In the genomic region with DNA sequence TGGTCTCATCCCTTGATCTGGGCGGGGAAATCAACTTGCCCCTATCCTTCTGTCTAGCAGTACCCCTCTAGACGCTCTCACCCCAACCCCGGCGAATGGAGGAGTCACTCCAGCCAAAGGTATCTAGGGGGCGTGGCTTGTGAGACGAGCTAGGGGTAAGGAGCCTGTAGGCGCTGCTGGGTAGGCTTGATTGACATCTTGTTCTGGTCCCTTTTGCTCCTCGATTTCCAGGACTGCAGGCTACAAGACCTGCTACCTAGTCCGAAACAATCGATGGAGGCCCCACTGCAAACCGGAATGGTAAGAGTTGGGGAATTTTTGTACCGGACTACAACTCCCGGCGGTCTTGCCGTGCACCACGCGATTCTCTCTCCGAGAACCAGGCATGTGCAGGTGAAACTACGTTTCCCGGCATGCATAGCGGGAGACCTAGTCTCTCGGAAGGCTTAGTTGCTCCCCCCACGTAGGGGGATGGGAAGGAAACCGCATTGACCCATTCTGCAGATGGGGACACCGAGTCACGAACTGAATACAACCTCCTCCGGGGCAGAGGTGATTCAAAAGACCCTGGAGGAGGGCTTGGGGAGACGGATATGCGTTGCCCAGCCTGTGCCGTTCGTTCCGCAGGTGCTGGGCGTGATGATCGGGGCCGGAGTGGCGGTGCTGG, we compare ENCODE assay signal across 8 mouse cellular contexts. TPM values are rescaled to one million over a fixed set of nuclear protein-coding genes. Genes with fewer than 3 reads are reported as not detected.
A peak's percentile ranks its signal among the peaks of the same experiment; 100 is the strongest.
DNase-seq lines count a peak whose midpoint lies in the region; ATAC-seq and TF ChIP-seq lines count a peak whose summit lies in the region.

No protein-coding gene starts in this region.

- no peak overlapping the region for H3K27ac ChIP-seq in ES-Bruce4 (ENCODE audit: insufficient read depth, low read length)
- peak overlapping the region; percentile 52 for H3K27ac ChIP-seq in forebrain, embryonic 14.5 days (ENCODE audit: low read depth, low read length)
- peak overlapping the region; percentile 87 for H3K27ac ChIP-seq in neural tube, embryonic 15.5 days (replicated peaks)

- H3K4me2 ChIP-seq in forebrain, embryonic 14.5 days (ENCODE audit: low read length): peak overlapping the region; percentile 67
- peak overlapping the region; percentile 83 for H3K4me2 ChIP-seq in neural tube, embryonic 15.5 days

- H3K9me3 ChIP-seq in ES-Bruce4 (replicated peaks; ENCODE audit: control insufficient read depth, insufficient read depth, low read length, poor library complexity, severe bottlenecking): no peaks in the 10 kb centered on the region
- H3K9me3 ChIP-seq in forebrain, embryonic 14.5 days (replicated peaks; ENCODE audit: control insufficient read depth, low read length): no peaks in the 10 kb centered on the region
- H3K9me3 ChIP-seq in neural tube, embryonic 15.5 days (replicated peaks): no peaks in the 10 kb centered on the region

- no peaks in the 10 kb centered on the region for H3K27me3 ChIP-seq in ES-Bruce4 (ENCODE audit: control insufficient read depth, insufficient read depth, low read length, poor library complexity, severe bottlenecking)
- no peaks in the 10 kb centered on the region for H3K27me3 ChIP-seq in forebrain, embryonic 14.5 days (replicated peaks; ENCODE audit: control insufficient read depth, insufficient read depth, low read length)
- no peaks in the 10 kb centered on the region for H3K27me3 ChIP-seq in neural tube, embryonic 15.5 days (replicated peaks)

- ATAC-seq in forebrain, embryonic 14.5 days: peak; percentile 88
- peak; percentile 88 for ATAC-seq in neural tube, embryonic 15.5 days (ENCODE audit: low FRiP score)

- intact Hi-C loops in heart, postnatal 14 days (cut with DNase I): no loop called here

- TF ChIP-seq POLR2A in ES-Bruce4 (IDR thresholded peaks at IDR 0.05; ENCODE audit: insufficient read depth, low read length): no peak

- no peak for TF ChIP-seq CTCF in ES-Bruce4 (IDR thresholded peaks at IDR 0.05; ENCODE audit: low read depth, low read length)

- under 1% methylated on average over 36 of the region's 36 CpGs for WGBS in forebrain, embryonic 14.5 days
- 2% methylated on average over 36 of the region's 36 CpGs for WGBS in neural tube, embryonic 15.5 days

- H3K4me1 ChIP-seq in ES-Bruce4 (ENCODE audit: control insufficient read depth, insufficient read depth, low read length): no peaks in the 10 kb centered on the region
- no peaks in the 10 kb centered on the region for H3K4me1 ChIP-seq in forebrain, embryonic 14.5 days (ENCODE audit: control insufficient read depth, insufficient read depth, low read length)
- H3K4me1 ChIP-seq in neural tube, embryonic 15.5 days: peaks cover 23% of the 10 kb centered on the region

- H3K4me3 ChIP-seq in ES-Bruce4 (ENCODE audit: low read depth, low read length): peak overlapping the region; percentile 84
- peak overlapping the region; percentile 32 for H3K4me3 ChIP-seq in forebrain, embryonic 14.5 days (ENCODE audit: low read depth, low read length)
- H3K4me3 ChIP-seq in neural tube, embryonic 15.5 days (replicated peaks): peak overlapping the region; percentile 68

- TF ChIP-seq EP300 in ES-Bruce4 (IDR thresholded peaks at IDR 0.05; ENCODE audit: insufficient read depth, low read depth, low read length): no peak

- DNase-seq in cerebellum, adult 11 months: peak; percentile 94
- peak; percentile 97 for DNase-seq in forebrain, embryonic 14.5 days (ENCODE audit: low spot score)
- peak; percentile 89 to 93 for DNase-seq in heart, postnatal 14 days
- DNase-seq in layer of hippocampus, adult 11-12 months (ENCODE audit: low spot score): peak; percentile 96
- peak; percentile 95 to 96 for DNase-seq in lung, adult 18-20 months
- peak; percentile 90 for DNase-seq in testis, postnatal 14 days (ENCODE audit: low spot score)

- peaks cover 20% of the 10 kb centered on the region for H3K36me3 ChIP-seq in ES-Bruce4 (ENCODE audit: control insufficient read depth, insufficient read depth, low read length, poor library complexity, severe bottlenecking)
- peaks cover 31% of the 10 kb centered on the region for H3K36me3 ChIP-seq in forebrain, embryonic 14.5 days (ENCODE audit: control insufficient read depth, insufficient read depth, low read length)
- peaks cover 30% of the 10 kb centered on the region for H3K36me3 ChIP-seq in neural tube, embryonic 15.5 days

- H3K9ac ChIP-seq in ES-Bruce4 (ENCODE audit: low read depth, poor library complexity, severe bottlenecking): peak overlapping the region; percentile 75
- H3K9ac ChIP-seq in forebrain, embryonic 14.5 days (ENCODE audit: low read length): peak overlapping the region; percentile 59
- H3K9ac ChIP-seq in neural tube, embryonic 15.5 days (replicated peaks): peak overlapping the region; percentile 64

RNA-seq across cellular contexts. Expression of a gene that starts 1.4 kb away (rescaled TPM):
- polyA plus RNA-seq in ES-Bruce4 (2011; ENCODE audit: insufficient read depth, insufficient read length, low read depth, missing spikeins): 46.6 and 47.5 TPM in 2 replicates
- 16.7 and 20.7 TPM in 2 replicates for polyA plus RNA-seq in forebrain, embryonic 14.5 days (2014; fragmentation: Nextera tagmentation; extraction: Ambion mirVana)
- 10 to 100 TPM; 12.3 to 14.0 TPM for total RNA-seq in heart, postnatal 14 days (2021)
- polyA plus RNA-seq in neural tube, embryonic 15.5 days (2015; fragmentation: Nextera tagmentation; extraction: Ambion mirVana): 42.5 and 44.3 TPM in 2 replicates

RNA-seq across cellular contexts. Expression of a gene that starts 16.3 kb away (rescaled TPM):
- polyA plus RNA-seq in ES-Bruce4 (2011; ENCODE audit: insufficient read depth, insufficient read length, low read depth, missing spikeins): 62.0 and 62.3 TPM in 2 replicates
- polyA plus RNA-seq in forebrain, embryonic 14.5 days (2014; fragmentation: Nextera tagmentation; extraction: Ambion mirVana): 50.5 and 52.2 TPM in 2 replicates
- total RNA-seq in heart, postnatal 14 days (2021): 10 to 100 TPM; 23.8 to 26.4 TPM
- polyA plus RNA-seq in neural tube, embryonic 15.5 days (2015; fragmentation: Nextera tagmentation; extraction: Ambion mirVana): 97.7 and 106 TPM in 2 replicates

RNA-seq across cellular contexts. Expression of a gene that starts 23.6 kb away (rescaled TPM):
- 15.5 and 17.7 TPM in 2 replicates for polyA plus RNA-seq in ES-Bruce4 (2011; ENCODE audit: insufficient read depth, insufficient read length, low read depth, missing spikeins)
- polyA plus RNA-seq in forebrain, embryonic 14.5 days (2014; fragmentation: Nextera tagmentation; extraction: Ambion mirVana): 66.2 and 66.5 TPM in 2 replicates
- 10 to 100 TPM; 25.1 to 26.3 TPM for total RNA-seq in heart, postnatal 14 days (2021)
- polyA plus RNA-seq in neural tube, embryonic 15.5 days (2015; fragmentation: Nextera tagmentation; extraction: Ambion mirVana): 62.7 and 64.3 TPM in 2 replicates

RNA-seq across cellular contexts. Expression of a gene that starts 45.9 kb away (rescaled TPM):
- 0.39 and 0.44 TPM in 2 replicates for polyA plus RNA-seq in ES-Bruce4 (2011; ENCODE audit: insufficient read depth, insufficient read length, low read depth, missing spikeins)
- 0.14 and 0.18 TPM in 2 replicates for polyA plus RNA-seq in forebrain, embryonic 14.5 days (2014; fragmentation: Nextera tagmentation; extraction: Ambion mirVana)
- not detected for total RNA-seq in heart, postnatal 14 days (2021)
- polyA plus RNA-seq in neural tube, embryonic 15.5 days (2015; fragmentation: Nextera tagmentation; extraction: Ambion mirVana): 0.50 and 0.61 TPM in 2 replicates

RNA-seq across cellular contexts. Expression of a gene that starts 49.1 kb away (rescaled TPM):
- polyA plus RNA-seq in ES-Bruce4 (2011; ENCODE audit: insufficient read depth, insufficient read length, low read depth, missing spikeins): 4.6 and 6.7 TPM in 2 replicates
- 1.9 and 2.3 TPM in 2 replicates for polyA plus RNA-seq in forebrain, embryonic 14.5 days (2014; fragmentation: Nextera tagmentation; extraction: Ambion mirVana)
- 1 to 10 TPM; 3.0 to 3.5 TPM for total RNA-seq in heart, postnatal 14 days (2021)
- 4.0 and 5.7 TPM in 2 replicates for polyA plus RNA-seq in neural tube, embryonic 15.5 days (2015; fragmentation: Nextera tagmentation; extraction: Ambion mirVana)

Comparison
In these comparisons a context has a peak if more than half of its experiments do, and no peak if none do; other contexts are left out.
1. H3K4me3 ChIP-seq: peak in every context shown above with its lines; median percentile 84 in ES-Bruce4; 68 in neural tube, embryonic 15.5 days; 32 in forebrain, embryonic 14.5 days.